Comparison of ENCODE assay signal across 8 mouse cellular contexts in the genomic region with DNA sequence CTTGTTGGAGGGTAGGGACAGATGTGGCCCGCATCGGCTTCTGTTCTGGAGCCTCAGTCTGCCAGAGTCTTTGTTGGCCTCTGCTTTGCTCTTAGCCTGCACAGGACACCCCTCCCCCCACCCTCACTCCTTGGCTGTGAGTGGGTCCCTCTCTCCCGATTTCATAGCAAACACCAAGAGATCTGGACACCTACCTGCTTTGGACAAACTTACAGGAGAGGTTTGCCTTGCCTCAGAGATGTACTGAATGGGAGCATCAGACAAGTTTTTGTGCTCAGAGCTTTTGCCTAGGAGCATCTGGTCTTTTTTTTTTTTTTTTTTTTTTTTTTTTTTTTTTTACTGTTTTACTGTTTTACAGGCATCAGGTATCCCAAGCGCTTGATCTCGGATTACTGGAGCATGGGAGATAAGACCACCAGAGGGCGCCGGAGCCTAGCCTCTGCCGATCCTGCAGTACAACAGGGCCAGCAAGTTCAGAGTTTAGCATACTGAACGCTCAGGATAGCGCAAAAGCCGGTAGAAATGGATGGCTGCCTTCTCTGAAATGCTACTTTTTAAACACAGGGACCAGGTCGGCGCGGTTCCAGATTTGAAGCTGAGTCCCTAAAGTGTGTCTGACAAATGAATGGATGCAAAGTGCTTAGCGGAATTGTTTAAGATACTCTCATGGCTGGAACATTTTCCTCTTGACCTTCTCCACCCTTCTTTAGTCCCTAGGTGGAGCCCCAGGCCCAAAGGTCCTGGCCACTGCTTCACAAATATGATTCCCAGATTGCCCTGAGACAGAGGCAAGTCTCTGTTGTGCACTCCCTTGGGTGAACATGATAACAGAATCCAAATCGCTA. TPM values are rescaled to one million over a fixed set of nuclear protein-coding genes. Genes with fewer than 3 reads are reported as not detected.
DNase-seq lines count a peak whose midpoint lies in the region; ATAC-seq lines count a peak whose summit lies in the region.

No protein-coding gene starts in this region.

- H3K9me3 ChIP-seq in intestine, embryonic 14.5 days (ENCODE audit: control insufficient read depth, low read length), result no peaks in the 10 kb centered on the region

- DNase-seq in adrenal gland, adult 2 months, result peak; percentile 86
- DNase-seq in embryo, embryonic 10 days (ENCODE audit: low spot score), result peak; percentile 94
- peak; percentile 80 for DNase-seq in gastrocnemius, postnatal 25 days
- DNase-seq in intestine, embryonic 14.5 days (ENCODE audit: low spot score), result peak; percentile 93
- DNase-seq in left cerebral cortex, adult 9 months (ENCODE audit: low spot score in 2 of 2), result peak; percentile 37 to 92
- DNase-seq in right cerebral cortex, postnatal 36 days (ENCODE audit: low spot score in 2 of 2), result peak; percentile 79 to 80

- no peak overlapping the region for H3K9ac ChIP-seq in intestine, embryonic 14.5 days (ENCODE audit: low read length)

- H3K27me3 ChIP-seq in intestine, embryonic 14.5 days (replicated peaks; ENCODE audit: control insufficient read depth, insufficient read depth, low read length), result peaks cover 7% of the 10 kb centered on the region

- H3K36me3 ChIP-seq in intestine, embryonic 14.5 days (ENCODE audit: control insufficient read depth, insufficient read depth, low read length), result no peaks in the 10 kb centered on the region

- H3K4me3 ChIP-seq in intestine, embryonic 14.5 days (ENCODE audit: low read depth, low read length), result no peak overlapping the region

- no peak overlapping the region for H3K27ac ChIP-seq in intestine, embryonic 14.5 days (ENCODE audit: low read depth)

- 0 out of 2 replicates have a peak, but pooled peaks have one; percentile 59 for ATAC-seq in intestine, embryonic 14.5 days (replicated peaks; ENCODE audit: low FRiP score, low TSS enrichment, low read depth)
- peak; percentile 94 for ATAC-seq in megakaryocyte progenitor cell, adult 5-6 weeks (replicated peaks; ENCODE audit: poor library complexity)
- no peak for ATAC-seq in inflammation-experienced regulatory T-cells, adult 6 months

- peak overlapping the region; percentile 87 for H3K4me2 ChIP-seq in intestine, embryonic 14.5 days (ENCODE audit: low read length)

- WGBS in intestine, embryonic 14.5 days, result 3% methylated on average over 16 of the region's 16 CpGs

- peaks cover 20% of the 10 kb centered on the region for H3K4me1 ChIP-seq in intestine, embryonic 14.5 days (replicated peaks; ENCODE audit: control insufficient read depth, insufficient read depth, low read length)

RNA-seq across cellular contexts. Expression of a gene that starts 1.5 kb away (rescaled TPM):
- total RNA-seq in adrenal gland, adult 2 months (2021), result 10 to 100 TPM; 51.9 to 67.4 TPM
- polyA plus RNA-seq in adrenal gland, adult 2 months (2012; rRNA removed), result 141 and 151 TPM in 2 replicates
- total RNA-seq in gastrocnemius, postnatal 25 days (2021), result 10 to 100 TPM; 38.5 to 47.4 TPM
- polyA plus RNA-seq in intestine, embryonic 14.5 days (2014; fragmentation: Nextera tagmentation; extraction: Ambion mirVana), result 170 and 189 TPM in 2 replicates
- 0.44 and 1.0 TPM in 2 replicates for total RNA-seq in megakaryocyte progenitor cell, adult 5-6 weeks (2015)
- total RNA-seq in megakaryocyte progenitor cell, adult 5-6 weeks (2017), result 0.29 and 0.41 TPM in 2 replicates
- not detected for polyA plus RNA-seq in inflammation-experienced regulatory T-cells, adult 6 months (2017; shearing (Covaris generic))

Comparison
In these comparisons a context has a peak if more than half of its experiments do, and no peak if none do; other contexts are left out.
1. RNA of a gene that starts 1.5 kb away (total RNA-seq): 51.9 to 67.4 TPM in adrenal gland, adult 2 months and 38.5 to 47.4 TPM in gastrocnemius, postnatal 25 days; 0.29 to 1.0 TPM in megakaryocyte progenitor cell, adult 5-6 weeks; every median in the first group is over 10 times any median in the second.
2. Peak in every context shown above with its lines, with median percentiles within 50 percentile points of each other: DNase-seq.